Mouse (Mus musculus) megakaryocyte, embryonic 14.5 days (primary cell): ENCODE data around the gene Cdh24.

Experiments
- FLI1 ChIP-seq: IDR thresholded peaks from 2 replicates; pipeline ENCODE4 v1.6.1; 2012; ENCODE audit warnings: low read length, inconsistent platforms, mixed read lengths
- GATA1 ChIP-seq: IDR thresholded peaks from 3 replicates; pipeline ENCODE4 v1.6.1; 2012; ENCODE audit warnings: mixed read lengths, low read length, inconsistent platforms, borderline replicate concordance

- TF ChIP-seq GATA1 (no peak), FLI1 (no peak)
Measured at GRCm38 (mm10) chr14:54628103-54628502, 13.1 kb downstream of the Cdh24 start.
